ENCODE assay signal across 9 mouse cellular contexts in the genomic region with DNA sequence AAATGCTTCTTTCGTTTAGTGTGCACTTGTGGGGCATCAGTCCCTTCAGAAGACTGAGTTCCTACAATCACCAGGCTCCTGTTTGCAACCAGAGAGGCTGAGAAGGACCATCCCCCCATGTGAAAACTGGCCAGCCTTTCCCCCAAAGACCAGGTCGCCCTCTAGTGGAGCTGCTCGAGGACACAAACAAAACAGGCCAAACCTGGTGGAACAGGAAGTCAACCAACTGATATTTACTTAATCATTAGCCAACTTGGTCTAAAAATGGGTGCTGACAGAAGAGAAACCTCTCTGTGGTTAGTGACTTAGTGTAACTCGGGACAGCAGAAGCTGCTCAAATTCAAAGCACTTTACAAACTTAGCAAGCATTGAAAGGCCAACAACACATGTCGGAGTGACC. TPM values are rescaled to one million over a fixed set of nuclear protein-coding genes. Genes with fewer than 3 reads are reported as not detected.
DNase-seq lines count a peak whose midpoint lies in the region; ATAC-seq lines count a peak whose summit lies in the region.
"Had no signal": no experiment of that assay in that cellular context is flagged by ENCODE, and none has a peak within 500 bp of the region (broad histone marks: within the 10 kb centered on the region; RNA-seq: fewer than 3 reads in every experiment).

No protein-coding gene starts in this region.

- intact Hi-C loops in left cerebral cortex, postnatal 14 days (cut with DNase I): loop anchor here (1.0 kb wide), 1 partner anchor 64 kb away; no protein-coding TSS in a partner anchor

- no peaks in the 10 kb centered on the region for H3K27me3 ChIP-seq in forebrain, embryonic 10.5 days (ENCODE audit: poor library complexity, severe bottlenecking)
- no peaks in the 10 kb centered on the region for H3K27me3 ChIP-seq in forebrain, embryonic 16.5 days (replicated peaks; ENCODE audit: control insufficient read depth, insufficient read depth, low read length)
- no peaks in the 10 kb centered on the region for H3K27me3 ChIP-seq in intestine, embryonic 15.5 days (replicated peaks)
- H3K27me3 ChIP-seq: limb, embryonic 13.5 days had no signal

- no peaks in the 10 kb centered on the region for H3K9me3 ChIP-seq in forebrain, embryonic 10.5 days
- H3K9me3 ChIP-seq in forebrain, embryonic 16.5 days (ENCODE audit: control insufficient read depth, low read length): no peaks in the 10 kb centered on the region
- H3K9me3 ChIP-seq in intestine, embryonic 15.5 days: no peaks in the 10 kb centered on the region
- H3K9me3 ChIP-seq: limb, embryonic 13.5 days had no signal

- no peak overlapping the region for H3K4me3 ChIP-seq in forebrain, embryonic 10.5 days
- no peak overlapping the region for H3K4me3 ChIP-seq in forebrain, embryonic 16.5 days (replicated peaks; ENCODE audit: low read length)
- H3K4me3 ChIP-seq in intestine, embryonic 15.5 days (replicated peaks): no peak overlapping the region
- H3K4me3 ChIP-seq: limb, embryonic 13.5 days had no signal

- H3K27ac ChIP-seq in forebrain, embryonic 10.5 days: no peak overlapping the region
- H3K27ac ChIP-seq in forebrain, embryonic 16.5 days (ENCODE audit: low read length): no peak overlapping the region
- H3K27ac ChIP-seq in intestine, embryonic 15.5 days: peak overlapping the region; percentile 64; the same call in 1 of the 2 replicates
- H3K27ac ChIP-seq: limb, embryonic 13.5 days had no signal

- 34% methylated on average over 5 of the region's 5 CpGs for WGBS in forebrain, embryonic 10.5 days
- WGBS in forebrain, embryonic 16.5 days: 28% methylated on average over 5 of the region's 5 CpGs
- 25% methylated on average over 5 of the region's 5 CpGs for WGBS in intestine, embryonic 15.5 days

- no peaks in the 10 kb centered on the region for H3K36me3 ChIP-seq in forebrain, embryonic 10.5 days (replicated peaks)
- no peaks in the 10 kb centered on the region for H3K36me3 ChIP-seq in forebrain, embryonic 16.5 days (ENCODE audit: control insufficient read depth, insufficient read depth)
- H3K36me3 ChIP-seq in intestine, embryonic 15.5 days: no peaks in the 10 kb centered on the region
- H3K36me3 ChIP-seq: limb, embryonic 13.5 days had no signal

- no peak for ATAC-seq in forebrain, embryonic 16.5 days
- ATAC-seq in intestine, embryonic 15.5 days: no peak
- 0 out of 2 replicates have a peak, but pooled peaks have one; percentile 10 for ATAC-seq in megakaryocyte-erythroid progenitor cell, adult 5-6 weeks (replicated peaks; ENCODE audit: low FRiP score, low TSS enrichment, poor library complexity, severe bottlenecking)

- H3K4me2 ChIP-seq in forebrain, embryonic 16.5 days (ENCODE audit: low read length): no peak overlapping the region
- 0 out of 2 replicates have a peak overlapping the region, but pooled peaks have one; percentile 17 for H3K4me2 ChIP-seq in intestine, embryonic 15.5 days (replicated peaks)
- H3K4me2 ChIP-seq: limb, embryonic 13.5 days had no signal

- peak; percentile 51 for DNase-seq in forebrain, embryonic 10.5 days (ENCODE audit: extremely low spot score, low spot score)
- DNase-seq in adrenal gland, adult 8-10 months: peak; percentile 66
- peak; percentile 64 for DNase-seq in embryo, embryonic 9.5 days (ENCODE audit: extremely low spot score)
- DNase-seq in left cerebral cortex, postnatal 14 days (ENCODE audit: low spot score in 2 of 2): peak; percentile 72 to 73
- DNase-seq in spleen, postnatal 4 days (ENCODE audit: low spot score in 2 of 2): peak; percentile 84 to 92

- H3K9ac ChIP-seq in forebrain, embryonic 16.5 days (replicated peaks; ENCODE audit: low read depth, low read length): no peak overlapping the region
- H3K9ac ChIP-seq in intestine, embryonic 15.5 days: no peak overlapping the region
- H3K9ac ChIP-seq: limb, embryonic 13.5 days had no signal

- H3K4me1 ChIP-seq in forebrain, embryonic 10.5 days: peaks cover 24% of the 10 kb centered on the region
- H3K4me1 ChIP-seq in forebrain, embryonic 16.5 days (replicated peaks; ENCODE audit: control insufficient read depth, insufficient read depth, low read length): peaks cover 13% of the 10 kb centered on the region
- peaks cover 10% of the 10 kb centered on the region for H3K4me1 ChIP-seq in intestine, embryonic 15.5 days (replicated peaks)

RNA-seq across cellular contexts. Expression of a gene that starts 2.8 kb away (rescaled TPM):
- 68.1 and 73.3 TPM in 2 replicates for polyA plus RNA-seq in forebrain, embryonic 10.5 days (2016; fragmentation: Nextera tagmentation; extraction: Ambion mirVana)
- 123 and 127 TPM in 2 replicates for polyA plus RNA-seq in forebrain, embryonic 16.5 days (2015; fragmentation: Nextera tagmentation; extraction: Ambion mirVana)
- total RNA-seq in adrenal gland, adult 8-10 months (2022): 100 to 1,000 TPM; 146 to 159 (median 158) TPM
- 72.8 and 86.2 TPM in 2 replicates for polyA plus RNA-seq in intestine, embryonic 15.5 days (2015; fragmentation: Nextera tagmentation; extraction: Ambion mirVana)
- 10 to 100 TPM; 75.3 to 78.4 TPM for total RNA-seq in left cerebral cortex, postnatal 14 days (2021)
- 41.6 and 45.9 TPM in 2 replicates for total RNA-seq in megakaryocyte-erythroid progenitor cell, adult 5-6 weeks (2014; fragmentation: Nextera tagmentation)
- total RNA-seq in megakaryocyte-erythroid progenitor cell, adult 5-6 weeks (2017): 48.3 and 115 TPM in 2 replicates

RNA-seq across cellular contexts. Expression of a gene that starts 3.2 kb away (rescaled TPM):
- not detected in 2 replicates for polyA plus RNA-seq in forebrain, embryonic 10.5 days (2016; fragmentation: Nextera tagmentation; extraction: Ambion mirVana)
- 0.63 and 2.3 TPM in 2 replicates for polyA plus RNA-seq in forebrain, embryonic 16.5 days (2015; fragmentation: Nextera tagmentation; extraction: Ambion mirVana)
- total RNA-seq in adrenal gland, adult 8-10 months (2022): 1 to 10 TPM in 1 of 4 experiments, under 1 TPM in 2, not detected in 1; 0.70 to 1.2 (median 0.81) TPM
- 2.2 and 2.4 TPM in 2 replicates for polyA plus RNA-seq in intestine, embryonic 15.5 days (2015; fragmentation: Nextera tagmentation; extraction: Ambion mirVana)
- total RNA-seq in left cerebral cortex, postnatal 14 days (2021): not detected
- total RNA-seq in megakaryocyte-erythroid progenitor cell, adult 5-6 weeks (2014; fragmentation: Nextera tagmentation): 2.7 TPM in 1 of 2 replicates, not detected in the other
- 14.8 TPM in 1 of 2 replicates, not detected in the other for total RNA-seq in megakaryocyte-erythroid progenitor cell, adult 5-6 weeks (2017)

RNA-seq across cellular contexts. Expression of a gene that starts 16.9 kb away (rescaled TPM):
- 18.3 and 20.0 TPM in 2 replicates for polyA plus RNA-seq in forebrain, embryonic 10.5 days (2016; fragmentation: Nextera tagmentation; extraction: Ambion mirVana)
- 23.3 and 23.6 TPM in 2 replicates for polyA plus RNA-seq in forebrain, embryonic 16.5 days (2015; fragmentation: Nextera tagmentation; extraction: Ambion mirVana)
- total RNA-seq in adrenal gland, adult 8-10 months (2022): 10 to 100 TPM; 36.5 to 44.6 (median 40.6) TPM
- polyA plus RNA-seq in intestine, embryonic 15.5 days (2015; fragmentation: Nextera tagmentation; extraction: Ambion mirVana): 48.8 and 50.8 TPM in 2 replicates
- total RNA-seq in left cerebral cortex, postnatal 14 days (2021): 10 to 100 TPM; 18.6 to 19.5 TPM
- total RNA-seq in megakaryocyte-erythroid progenitor cell, adult 5-6 weeks (2014; fragmentation: Nextera tagmentation): 66.0 and 88.0 TPM in 2 replicates
- 48.7 and 55.6 TPM in 2 replicates for total RNA-seq in megakaryocyte-erythroid progenitor cell, adult 5-6 weeks (2017)

RNA-seq across cellular contexts. Expression of a gene that starts 18.4 kb away (rescaled TPM):
- not detected in 2 replicates for polyA plus RNA-seq in forebrain, embryonic 10.5 days (2016; fragmentation: Nextera tagmentation; extraction: Ambion mirVana)
- not detected in 2 replicates for polyA plus RNA-seq in forebrain, embryonic 16.5 days (2015; fragmentation: Nextera tagmentation; extraction: Ambion mirVana)
- total RNA-seq in adrenal gland, adult 8-10 months (2022): under 1 TPM; 0.74 to 0.98 (median 0.85) TPM
- polyA plus RNA-seq in intestine, embryonic 15.5 days (2015; fragmentation: Nextera tagmentation; extraction: Ambion mirVana): 0.49 and 0.72 TPM in 2 replicates
- total RNA-seq in left cerebral cortex, postnatal 14 days (2021): not detected
- not detected in 2 replicates for total RNA-seq in megakaryocyte-erythroid progenitor cell, adult 5-6 weeks (2014; fragmentation: Nextera tagmentation)
- total RNA-seq in megakaryocyte-erythroid progenitor cell, adult 5-6 weeks (2017): not detected in 2 replicates

RNA-seq across cellular contexts. Expression of a gene that starts 20.9 kb away (rescaled TPM):
- polyA plus RNA-seq in forebrain, embryonic 10.5 days (2016; fragmentation: Nextera tagmentation; extraction: Ambion mirVana): 90.9 and 94.3 TPM in 2 replicates
- 185 and 197 TPM in 2 replicates for polyA plus RNA-seq in forebrain, embryonic 16.5 days (2015; fragmentation: Nextera tagmentation; extraction: Ambion mirVana)
- total RNA-seq in adrenal gland, adult 8-10 months (2022): 100 to 1,000 TPM; 253 to 384 (median 292) TPM
- 197 and 207 TPM in 2 replicates for polyA plus RNA-seq in intestine, embryonic 15.5 days (2015; fragmentation: Nextera tagmentation; extraction: Ambion mirVana)
- total RNA-seq in left cerebral cortex, postnatal 14 days (2021): 10 to 100 TPM; 44.9 to 56.5 TPM
- total RNA-seq in megakaryocyte-erythroid progenitor cell, adult 5-6 weeks (2014; fragmentation: Nextera tagmentation): 311 and 359 TPM in 2 replicates
- 249 and 300 TPM in 2 replicates for total RNA-seq in megakaryocyte-erythroid progenitor cell, adult 5-6 weeks (2017)
